Mouse (Mus musculus) lung, embryonic 14.5 days (tissue): ENCODE data around the gene 1810010H24Rik. TPM values are rescaled to one million over a fixed set of nuclear protein-coding genes. Genes with fewer than 3 reads are reported as not detected.
A peak's percentile ranks its signal among the peaks of the same experiment; 100 is the strongest.
"Not testable (repeated sequence)": the region's sequence is repeated elsewhere in the genome, so short reads cannot be mapped to it uniquely, and the experiment has no call there.

ENCODE experiments used
- ATAC-seq: fragments of 200-750 bp; cut with Nextera tagmentation; 2 replicates; pipeline ENCODE4 v1.8.0; 2017; ENCODE audit warnings: mild to moderate bottlenecking, moderate TSS enrichment, moderate library complexity; ENCODE audit not compliant: insufficient read depth
- DNase-seq: peaks from one replicate; pipeline ENCODE4 v3.0.0-alpha.2; 2015
- H3K27ac ChIP-seq: fragments of 300-500 bp; sonication (generic); 2 replicates; pipeline ENCODE4 v1.5.1; 2014; ENCODE audit warnings: low read depth, mild to moderate bottlenecking, moderate library complexity
- H3K27me3 ChIP-seq: fragments of 300-500 bp; sonication (generic); 2 replicates; pipeline ENCODE4 v1.6.1; 2014; ENCODE audit warnings: low read length, control low read depth; ENCODE audit not compliant: insufficient read depth
- H3K36me3 ChIP-seq: fragments of 300-500 bp; sonication (generic); 2 replicates; pipeline ENCODE4 v1.6.1; 2014; ENCODE audit warnings: control low read depth; ENCODE audit not compliant: insufficient read depth
- H3K4me1 ChIP-seq: fragments of 300-500 bp; sonication (generic); 2 replicates; pipeline ENCODE4 v1.6.1; 2014; ENCODE audit warnings: antibody characterized with exemption, control low read depth; ENCODE audit not compliant: insufficient read depth
- H3K4me2 ChIP-seq: fragments of 300-500 bp; sonication (generic); 2 replicates; pipeline ENCODE4 v1.6.1; 2014; ENCODE audit warnings: mild to moderate bottlenecking
- H3K4me3 ChIP-seq: fragments of 300-500 bp; sonication (generic); 2 replicates; pipeline ENCODE4 v1.5.1; 2014; ENCODE audit warnings: low read depth, low read length
- H3K9ac ChIP-seq: fragments of 300-500 bp; sonication (generic); 2 replicates; pipeline ENCODE4 v1.6.1; 2014
- H3K9me3 ChIP-seq: fragments of 300-500 bp; sonication (generic); 2 replicates; pipeline ENCODE4 v1.6.1; 2016; ENCODE audit warnings: low read depth, low read length, control low read depth
- CTCF ChIP-seq: IDR thresholded peaks from 2 replicates; pipeline ENCODE4 v1.5.1; 2016; ENCODE audit warnings: antibody characterized with exemption, low read depth
- WGBS: fragments of 180-500 bp; shearing (Covaris S2); extraction: QIAGEN DNeasy Blood & Tissue Kit; methylation state at CpG from one replicate; pipeline ENCODE4 v1.1.7; 2014; 5-methylcytosine and 5-hydroxymethylcytosine counted together
- polyA plus RNA-seq: library from polyadenylated mRNA; unstranded; fragments of >200 nt; fragmentation: Nextera tagmentation; extraction: Ambion mirVana; gene quantifications from 2 replicates; pipeline ENCODE4 v1.2.1, GENCODE M21; 2014

1810010H24Rik gene
- 5.1 and 7.3 TPM in 2 replicates for polyA plus RNA-seq

- Histone ChIP-seq H3K36me3 (no peaks in the 10 kb centered on the region), H3K9ac (peak within 1 kb of the TSS; percentile 65), H3K27ac (peak within 1 kb of the TSS; percentile 87), H3K27me3 (no peaks in the 10 kb centered on the region), H3K4me2 (peak within 1 kb of the TSS; percentile 94), H3K4me3 (peak within 1 kb of the TSS; percentile 60), H3K4me1 (no peaks in the 10 kb centered on the region), H3K9me3 (no peaks in the 10 kb centered on the region)
- 0 out of 2 replicates have a peak, but pooled peaks have one; percentile 15 for ATAC-seq
- 1% methylated on average over 45 of the region's 45 CpGs for WGBS
- DNase-seq = peak; percentile 82
- TF ChIP-seq CTCF = no peak
Measured at GRCm38 (mm10) chr11:107025411-107026321, at the start of gene 1810010H24Rik. 1810010H24Rik (plus strand) TSS chr11:107025681.

- Histone ChIP-seq H3K27me3 (no peaks in the 10 kb centered on the region), H3K36me3 (no peaks in the 10 kb centered on the region), H3K4me1 (peaks cover 9% of the 10 kb centered on the region; the same call in 1 of the 2 replicates), H3K9ac (no peak overlapping the region; the same call in 1 of the 2 replicates), H3K4me3 (no peak overlapping the region), H3K9me3 (no peaks in the 10 kb centered on the region), H3K27ac (peak overlapping the region; percentile 75), H3K4me2 (0 out of 2 replicates have a peak overlapping the region, but pooled peaks have one; percentile 31)
- TF ChIP-seq CTCF = 0 out of 2 replicates have a peak, but pooled peaks have one; percentile 9
- ATAC-seq (peak; percentile 86), DNase-seq (peak; percentile 90)
- WGBS = 54% methylated on average over 8 of the region's 8 CpGs
Measured at GRCm38 (mm10) chr11:106976194-106976593, 49.3 kb upstream of the 1810010H24Rik start.

GRCm38 (mm10) chr11:106980455-106980854 is 45.0 kb upstream of the 1810010H24Rik start:
- no peaks in the 10 kb centered on the region for H3K36me3 ChIP-seq
- peaks cover 7% of the 10 kb centered on the region; the same call in 1 of the 2 replicates for H3K4me1 ChIP-seq
- DNase-seq = peak; percentile 95
- no peak overlapping the region for H3K27ac ChIP-seq
- no peaks in the 10 kb centered on the region for H3K9me3 ChIP-seq
- no peak overlapping the region for H3K4me2 ChIP-seq
- ATAC-seq = peak; percentile 23; the same call in 1 of the 2 replicates
- H3K4me3 ChIP-seq = no peak overlapping the region
- peak; percentile 87 for TF ChIP-seq CTCF
- no peaks in the 10 kb centered on the region for H3K27me3 ChIP-seq
- H3K9ac ChIP-seq = no peak overlapping the region
- 26% methylated on average over 7 of the region's 7 CpGs for WGBS

GRCm38 (mm10) chr11:106981787-106982186 is 43.7 kb upstream of the 1810010H24Rik start:
- Histone ChIP-seq H3K4me3 (no peak overlapping the region), H3K4me1 (no peaks in the 10 kb centered on the region), H3K9me3 (no peaks in the 10 kb centered on the region), H3K27me3 (no peaks in the 10 kb centered on the region), H3K4me2 (no peak overlapping the region), H3K27ac (no peak overlapping the region), H3K9ac (no peak overlapping the region), H3K36me3 (no peaks in the 10 kb centered on the region)
- no peak for TF ChIP-seq CTCF
- WGBS = 49% methylated on average over 1 of the region's 1 CpGs
- DNase-seq (no peak), ATAC-seq (no peak)

GRCm38 (mm10) chr11:106982351-106982750 is 43.1 kb upstream of the 1810010H24Rik start:
- no peak overlapping the region for H3K27ac ChIP-seq
- DNase-seq (peak; percentile 44), ATAC-seq (no peak)
- H3K4me3 ChIP-seq = no peak overlapping the region
- TF ChIP-seq CTCF = no peak
- peaks cover 5% of the 10 kb centered on the region for H3K36me3 ChIP-seq
- no peak overlapping the region for H3K9ac ChIP-seq
- 18% methylated on average over 5 of the region's 5 CpGs for WGBS
- no peaks in the 10 kb centered on the region for H3K9me3 ChIP-seq
- no peaks in the 10 kb centered on the region for H3K4me1 ChIP-seq
- no peaks in the 10 kb centered on the region for H3K27me3 ChIP-seq
- H3K4me2 ChIP-seq = no peak overlapping the region

GRCm38 (mm10) chr11:106985979-106986604 is 39.4 kb upstream of the 1810010H24Rik start:
- 70% methylated on average over 9 of the region's 9 CpGs for WGBS
- H3K4me2 ChIP-seq, H3K4me1 ChIP-seq, H3K9me3 ChIP-seq, H3K4me3 ChIP-seq, H3K27me3 ChIP-seq, H3K9ac ChIP-seq: not testable (repeated sequence)
- Histone ChIP-seq H3K36me3 (peaks cover 40% of the 10 kb centered on the region), H3K27ac (peak overlapping the region; percentile 47; the same call in 1 of the 2 replicates)
- ATAC-seq (peak; percentile 92), DNase-seq (peak; percentile 85)

GRCm38 (mm10) chr11:106987384-106987783 is 38.1 kb upstream of the 1810010H24Rik start:
- no peak overlapping the region for H3K27ac ChIP-seq
- no peak for TF ChIP-seq CTCF

More at GRCm38 (mm10) chr11:106987384-106987783, 38.1 kb upstream of the 1810010H24Rik start:
- Histone ChIP-seq H3K9ac (no peak overlapping the region), H3K9me3 (no peaks in the 10 kb centered on the region), H3K4me3 (no peak overlapping the region), H3K4me2 (no peak overlapping the region), H3K27me3 (no peaks in the 10 kb centered on the region), H3K4me1 (no peaks in the 10 kb centered on the region), H3K36me3 (peaks cover 52% of the 10 kb centered on the region)
- DNase-seq (no peak), ATAC-seq (no peak)
- WGBS = 86% methylated on average over 2 of the region's 2 CpGs
